Mouse (Mus musculus): ENCODE results near the gene Klhl21.

The Klhl21 gene

DNA sequence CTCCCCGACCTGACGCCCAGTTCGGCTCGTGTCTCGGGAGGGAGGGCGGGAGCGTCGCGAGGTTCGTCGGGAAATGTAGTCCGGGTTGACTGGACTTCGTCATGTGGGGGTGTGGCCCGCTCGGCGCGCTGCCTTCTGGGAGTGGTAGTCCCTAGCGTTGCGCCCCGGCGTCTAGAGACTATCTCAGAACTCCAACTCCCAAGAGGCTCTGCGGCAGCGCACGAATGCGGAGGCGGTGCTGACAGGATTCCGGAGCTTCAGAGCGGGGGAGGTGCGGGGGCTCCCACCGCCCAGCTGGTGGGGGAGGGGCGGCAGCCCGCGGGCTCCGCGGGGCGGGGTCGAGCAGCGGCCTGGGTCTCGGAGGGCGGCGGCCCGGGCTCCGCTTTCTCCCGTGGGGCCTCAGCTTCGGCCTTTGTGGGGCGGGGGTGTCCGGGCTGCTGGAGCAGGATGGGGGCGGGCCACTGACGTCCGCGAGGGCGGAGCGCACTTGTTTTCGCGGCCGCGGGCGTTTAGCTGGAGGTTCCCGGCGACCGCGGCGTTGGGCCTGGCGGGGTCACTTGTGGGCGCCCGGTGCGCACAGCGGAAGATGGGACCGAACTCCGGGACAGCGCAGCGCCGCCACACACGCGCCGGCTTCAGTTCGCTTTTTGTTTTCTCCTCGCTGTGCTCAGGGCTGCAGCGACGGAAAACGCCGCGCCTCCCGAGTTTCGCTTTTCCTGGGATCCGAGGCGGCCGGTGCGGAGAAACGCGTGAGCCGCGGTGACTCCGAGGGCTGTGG, 12.2 kb upstream of the Klhl21 start, which contains the start of gene Phf13:
Phf13 (minus strand) TSS at position 86 of the 778 bp plus-strand sequence.
- DNase-seq: peak; percentile 99

DNA sequence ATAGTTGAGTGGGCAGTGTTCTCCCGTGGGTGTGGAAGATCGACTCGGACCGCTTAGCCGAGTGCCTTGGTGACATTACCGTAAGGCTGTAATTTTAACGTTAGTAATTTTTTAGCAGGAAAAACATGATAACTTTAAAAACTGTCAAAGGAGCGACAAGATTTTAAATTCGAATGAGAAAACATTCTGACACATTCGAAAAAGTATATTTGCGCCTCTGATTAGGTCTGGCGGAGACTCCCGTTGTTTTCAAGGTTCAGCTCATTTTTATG, 11.7 kb upstream of the Klhl21 start:
- DNase-seq: no peak

DNA sequence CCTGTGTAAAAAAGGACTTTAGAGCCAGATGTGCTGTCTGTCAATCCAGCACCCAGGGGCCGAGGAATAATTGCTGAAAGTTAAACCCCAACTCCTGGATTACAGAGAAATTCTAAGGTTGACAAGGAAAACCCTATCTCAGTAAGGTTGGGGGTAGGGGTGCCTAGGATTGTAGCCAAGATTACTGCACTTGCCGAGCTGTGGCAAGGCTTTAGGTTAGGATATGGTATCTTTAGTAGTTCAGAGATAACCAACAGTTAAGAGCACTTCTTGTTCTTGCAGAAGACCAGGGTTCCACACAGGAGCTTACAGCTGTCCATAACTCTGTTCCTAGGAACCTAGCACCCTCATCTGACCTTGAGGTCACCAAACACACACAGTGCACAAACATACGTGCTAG, 10.9 kb upstream of the Klhl21 start:
- DNase-seq: no peak

DNA sequence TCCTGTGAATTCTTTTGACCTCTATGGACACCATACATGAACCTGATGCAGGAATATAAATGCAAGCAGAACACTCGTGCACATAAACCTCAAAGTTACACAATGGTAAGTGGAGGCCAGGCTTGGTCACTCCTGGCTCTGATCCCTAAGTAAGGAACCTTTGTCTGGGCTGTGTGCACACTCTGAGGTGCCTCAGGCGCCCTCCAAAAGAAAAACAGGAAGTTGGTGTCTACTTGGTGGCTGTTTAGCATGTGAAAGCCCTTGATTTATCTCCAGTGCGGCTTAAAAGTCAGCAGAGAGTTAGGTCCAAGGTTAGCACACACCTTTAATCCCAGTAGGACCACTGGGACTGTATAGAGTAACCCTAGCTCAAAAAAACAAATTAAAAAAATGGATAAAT, 9.1 kb upstream of the Klhl21 start:
- DNase-seq: no peak

DNA sequence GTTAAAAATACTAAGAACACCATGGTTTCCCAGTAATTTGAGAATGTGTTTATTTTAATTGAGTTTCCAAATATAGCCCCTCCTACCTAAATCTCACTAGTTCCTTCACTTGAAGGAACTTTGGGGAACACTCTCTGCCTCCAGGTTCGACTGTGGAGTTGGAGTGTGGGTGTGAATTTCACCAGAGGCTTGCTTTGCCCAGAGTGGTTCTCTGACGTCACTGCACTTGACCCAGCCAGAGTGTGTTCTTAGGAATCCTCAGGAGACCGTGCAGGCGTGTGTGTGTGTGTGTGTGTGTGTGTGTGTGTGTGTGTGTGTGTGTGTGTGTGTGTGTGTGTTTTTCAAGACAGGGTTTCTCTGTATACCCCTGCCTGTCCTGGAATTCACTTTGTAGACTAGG, 7.7 kb upstream of the Klhl21 start:
- peak; percentile 65 for DNase-seq

DNA sequence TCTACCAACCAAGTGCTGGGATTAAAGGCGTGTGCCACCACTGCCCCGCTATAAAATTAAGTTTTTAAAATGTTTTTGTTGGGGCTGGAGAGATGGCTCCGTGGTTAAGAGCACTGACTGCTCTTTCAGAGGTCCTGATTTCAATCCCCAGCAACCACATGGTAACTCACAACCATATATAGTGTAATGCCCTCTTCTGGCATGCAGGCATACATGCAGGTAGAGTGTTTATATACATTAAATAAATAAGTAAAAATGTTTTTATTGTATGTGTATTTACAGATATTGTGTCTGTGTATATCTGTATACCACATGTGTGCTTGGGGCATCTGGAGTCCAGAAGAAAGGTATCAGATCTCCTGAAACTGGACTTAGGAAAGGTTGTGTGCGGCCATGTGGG, 7.3 kb upstream of the Klhl21 start:
- DNase-seq: no peak

DNA sequence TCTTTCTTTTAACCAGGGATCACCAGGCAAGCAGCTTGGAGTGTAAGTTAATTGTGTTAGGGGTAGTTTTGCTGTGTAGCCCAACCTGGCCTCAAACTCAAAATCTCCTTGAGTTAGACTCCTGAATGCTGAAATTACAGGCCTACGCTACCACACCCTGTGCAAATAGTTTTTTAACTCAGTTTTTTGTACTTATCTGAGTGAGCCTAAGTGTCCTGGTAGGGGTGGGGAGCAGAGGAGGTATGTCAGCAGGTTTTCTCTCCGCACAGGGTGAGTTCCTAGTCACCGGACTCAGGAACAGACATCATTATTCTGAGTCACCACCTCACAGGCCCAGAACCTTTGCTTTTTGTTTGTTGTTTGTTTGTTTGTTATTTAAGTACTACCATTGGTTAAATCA, 6.5 kb upstream of the Klhl21 start:
- no peak for DNase-seq

DNA sequence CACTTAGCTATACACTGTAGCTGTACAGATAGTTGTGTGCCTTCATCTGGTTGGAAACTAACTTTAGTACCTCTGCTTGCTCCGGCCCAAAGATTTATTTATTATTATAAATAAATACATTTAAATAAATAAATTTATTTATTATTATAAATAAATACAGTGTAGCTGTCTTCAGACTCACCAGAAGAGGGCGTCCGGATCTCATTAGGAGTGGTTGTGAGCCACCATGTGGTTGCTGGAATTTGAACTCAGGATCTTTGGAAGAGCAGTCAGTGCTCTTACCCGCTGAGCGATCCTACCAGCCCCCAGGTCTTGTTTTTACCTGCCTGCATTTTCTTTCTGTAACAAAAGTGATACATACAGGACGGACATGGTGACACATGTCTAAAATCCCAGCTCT, 2.5 kb upstream of the Klhl21 start:
- no peak for DNase-seq

DNA sequence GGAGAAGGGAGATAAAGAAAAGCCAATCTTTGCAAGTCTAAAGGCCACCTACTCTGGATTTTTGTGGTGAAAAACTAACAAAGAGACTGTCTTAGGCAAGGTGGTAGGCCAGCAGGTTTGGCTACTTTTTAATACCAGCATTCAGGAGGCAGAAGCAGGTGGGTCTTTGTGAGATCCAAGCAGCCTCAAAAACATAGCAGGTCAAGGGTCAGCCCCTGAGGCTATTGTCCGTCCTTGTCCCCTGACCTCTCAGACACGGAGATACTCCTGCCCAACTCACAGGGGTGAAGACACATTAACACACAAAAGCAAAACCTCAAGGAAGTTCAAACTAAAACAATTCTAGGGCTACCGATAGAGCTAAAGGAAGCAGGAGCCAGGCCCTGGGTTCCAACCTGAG, 1.8 kb upstream of the Klhl21 start:
- no peak for DNase-seq

DNA sequence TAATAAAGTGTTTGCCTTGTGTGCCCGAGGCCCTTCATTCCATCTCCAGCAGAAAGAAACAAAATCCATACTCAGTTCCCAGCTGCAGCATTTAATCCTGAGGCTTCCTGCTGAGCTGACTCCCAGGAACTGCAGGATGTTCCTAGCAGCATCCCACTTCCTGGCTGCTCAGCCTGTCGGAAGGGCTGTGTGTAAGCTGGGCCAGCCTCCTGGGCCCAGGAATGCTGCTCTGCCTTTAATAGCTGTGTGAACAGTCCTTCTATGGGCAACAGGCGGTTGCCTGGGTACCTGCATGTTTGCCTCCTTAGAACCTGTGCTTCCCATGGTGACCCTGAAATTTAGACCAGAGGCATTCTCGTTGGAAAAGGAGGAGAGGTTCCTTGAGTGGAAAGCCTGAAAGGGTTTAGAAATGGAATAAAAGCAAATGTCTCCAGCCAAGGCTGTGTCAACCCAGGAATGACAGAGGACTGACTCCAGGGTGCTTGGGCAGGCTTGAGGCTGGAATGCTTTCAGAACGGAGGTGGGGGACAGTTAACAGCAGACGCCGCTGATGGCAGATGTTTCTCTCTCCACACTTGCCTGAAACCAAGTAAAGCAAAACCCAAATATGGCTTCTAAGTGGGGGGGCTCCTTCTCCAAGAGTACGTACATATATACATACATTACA, 989 bp upstream of the Klhl21 start:
- DNase-seq: peak; percentile 55

DNA sequence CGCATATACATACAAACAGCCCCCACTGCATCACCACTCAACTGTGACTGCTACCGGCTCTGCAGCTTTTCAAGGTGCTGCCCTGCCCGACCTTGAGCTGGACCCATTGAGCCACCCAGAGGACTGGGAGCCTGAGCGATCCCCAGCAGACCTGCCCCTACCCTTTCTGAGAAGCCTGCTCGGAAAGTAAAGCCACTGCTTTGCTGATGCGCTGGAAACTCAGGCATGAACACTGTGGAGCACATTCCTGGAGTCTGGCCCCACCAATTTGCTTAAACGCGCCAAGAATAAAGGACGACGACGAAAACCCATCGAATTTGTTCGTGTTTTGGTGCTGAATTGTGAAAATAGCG, 479 bp upstream of the Klhl21 start:
- no peak for DNase-seq

DNA sequence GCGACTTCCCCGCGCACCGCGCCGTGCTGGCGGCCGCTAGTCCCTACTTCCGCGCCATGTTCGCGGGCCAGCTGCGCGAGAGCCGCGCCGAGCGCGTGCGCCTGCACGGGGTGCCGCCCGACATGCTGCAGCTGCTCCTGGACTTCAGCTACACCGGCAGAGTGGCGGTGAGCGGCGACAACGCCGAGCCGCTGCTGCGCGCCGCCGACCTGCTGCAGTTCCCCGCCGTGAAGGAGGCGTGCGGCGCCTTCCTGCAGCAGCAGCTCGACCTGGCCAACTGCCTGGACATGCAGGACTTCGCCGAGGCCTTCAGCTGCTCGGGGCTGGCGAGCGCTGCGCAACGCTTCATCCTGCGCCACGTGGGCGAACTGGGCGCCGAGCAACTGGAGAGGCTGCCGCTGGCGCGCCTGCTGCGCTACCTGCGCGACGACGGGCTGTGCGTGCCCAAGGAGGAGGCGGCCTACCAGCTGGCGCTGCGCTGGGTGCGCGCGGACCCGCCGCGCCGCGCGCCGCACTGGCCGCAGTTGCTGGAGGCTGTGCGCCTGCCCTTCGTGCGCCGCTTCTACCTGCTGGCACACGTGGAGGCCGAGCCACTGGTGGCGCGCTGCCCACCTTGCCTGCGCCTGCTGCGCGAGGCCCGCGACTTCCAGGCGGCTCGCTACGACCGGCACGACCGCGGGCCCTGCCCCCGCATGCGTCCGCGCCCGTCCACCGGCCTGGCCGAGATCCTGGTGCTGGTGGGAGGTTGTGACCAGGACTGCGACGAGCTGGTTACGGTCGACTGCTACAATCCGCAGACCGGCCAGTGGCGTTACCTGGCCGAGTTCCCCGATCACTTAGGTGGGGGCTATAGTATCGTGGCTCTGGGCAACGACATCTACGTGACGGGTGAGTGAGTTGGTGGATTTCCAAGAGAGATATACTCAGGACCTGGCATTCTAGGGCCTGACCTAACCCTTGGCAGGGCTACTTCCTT, 761 bp downstream of the Klhl21 start:
- DNase-seq: peak; percentile 89

DNA sequence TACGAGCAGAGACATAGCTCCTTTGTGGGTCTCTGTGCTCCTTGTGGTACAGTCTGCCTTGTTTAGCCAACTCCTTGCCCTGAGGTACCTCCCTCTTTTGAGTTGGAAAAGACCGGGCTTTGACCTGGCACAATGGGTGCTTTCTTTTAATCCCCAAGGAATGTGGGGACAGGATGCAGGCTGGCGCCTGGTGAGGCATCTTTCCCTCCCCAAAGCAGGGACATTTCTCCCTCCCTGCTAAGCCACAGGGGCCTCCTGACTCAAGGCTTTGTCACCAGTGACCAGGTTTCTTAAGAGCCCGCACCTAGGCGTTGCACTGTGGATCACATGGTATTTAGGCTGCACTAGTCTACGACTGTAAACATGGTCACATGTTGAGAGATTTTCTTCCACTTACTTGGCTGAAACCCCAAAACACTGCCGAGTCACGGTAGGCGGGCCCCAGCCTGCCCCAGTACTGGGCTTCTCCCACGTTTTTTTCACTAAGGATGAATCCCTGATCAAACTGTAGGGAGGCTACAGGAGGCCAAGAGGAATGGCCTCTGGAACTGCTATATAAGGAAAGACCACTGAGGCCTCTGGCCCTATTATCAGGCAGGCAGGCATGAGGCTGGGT, 1.6 kb downstream of the Klhl21 start:
- DNase-seq: no peak

DNA sequence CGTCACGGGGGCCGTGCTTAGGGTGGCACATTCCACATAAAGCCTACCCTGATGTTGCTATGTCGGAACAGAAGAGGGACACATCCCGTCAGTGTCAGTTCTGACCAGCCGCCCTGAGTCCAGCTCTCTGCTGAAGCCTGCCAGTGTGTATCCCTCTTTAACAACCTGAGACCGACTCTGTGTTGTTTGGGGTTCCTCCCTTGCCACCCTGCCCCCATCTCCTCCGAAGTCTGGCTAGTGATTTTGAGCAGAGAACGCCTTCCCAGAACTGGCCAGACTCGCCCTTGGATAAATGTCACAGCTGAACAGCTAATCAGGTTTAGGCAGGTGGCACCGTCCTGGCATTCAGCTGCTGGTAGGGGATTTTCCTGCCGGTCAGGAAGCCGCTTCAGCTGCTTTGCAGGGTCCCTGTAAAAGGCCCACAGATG, 2.1 kb downstream of the Klhl21 start:
- no peak for DNase-seq

DNA sequence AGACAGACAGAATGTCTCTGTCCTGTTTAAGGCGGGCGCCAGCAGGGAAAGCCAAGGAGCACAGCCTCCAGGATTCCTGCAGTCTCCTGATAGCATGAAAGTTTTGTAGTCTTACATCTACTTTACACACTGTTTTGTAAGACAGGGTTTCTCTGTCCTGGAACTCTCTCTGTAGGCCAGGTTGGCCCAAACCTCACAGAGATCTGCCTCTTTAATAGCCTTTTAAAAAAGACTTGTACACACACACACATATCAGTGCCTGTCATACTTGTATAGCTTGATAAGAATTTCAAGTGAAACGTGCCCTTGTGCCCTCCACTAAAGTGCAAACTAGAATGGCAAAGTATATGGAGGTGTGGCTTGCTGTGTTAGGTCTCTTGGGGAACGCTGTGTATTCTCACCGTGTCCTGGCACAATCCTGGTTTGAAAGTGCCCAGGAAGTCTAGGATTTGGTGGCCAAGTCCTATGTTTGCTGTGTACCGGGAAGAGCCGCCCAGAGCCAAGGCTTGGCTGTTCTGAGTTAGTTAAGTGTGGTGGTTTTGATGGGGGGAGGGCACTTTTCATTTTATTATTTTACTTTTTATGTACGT, 2.7 kb downstream of the Klhl21 start:
- no peak for DNase-seq

DNA sequence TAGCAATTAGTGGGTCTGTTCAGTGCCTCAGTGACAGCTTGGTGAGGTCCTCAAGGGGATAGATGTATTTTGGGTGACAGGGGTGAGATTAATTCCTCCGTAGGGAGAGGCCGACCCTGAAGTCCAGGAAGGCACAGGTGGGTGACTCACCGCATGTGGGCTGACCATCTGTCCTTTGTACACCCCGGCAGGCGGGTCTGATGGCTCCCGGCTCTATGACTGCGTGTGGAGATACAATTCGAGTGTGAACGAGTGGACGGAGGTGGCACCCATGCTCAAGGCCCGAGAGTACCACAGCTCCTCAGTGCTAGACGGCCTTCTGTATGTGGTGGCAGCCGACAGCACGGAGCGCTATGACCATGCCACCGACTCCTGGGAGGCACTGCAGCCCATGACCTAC, 3.5 kb downstream of the Klhl21 start:
- no peak for DNase-seq

DNA sequence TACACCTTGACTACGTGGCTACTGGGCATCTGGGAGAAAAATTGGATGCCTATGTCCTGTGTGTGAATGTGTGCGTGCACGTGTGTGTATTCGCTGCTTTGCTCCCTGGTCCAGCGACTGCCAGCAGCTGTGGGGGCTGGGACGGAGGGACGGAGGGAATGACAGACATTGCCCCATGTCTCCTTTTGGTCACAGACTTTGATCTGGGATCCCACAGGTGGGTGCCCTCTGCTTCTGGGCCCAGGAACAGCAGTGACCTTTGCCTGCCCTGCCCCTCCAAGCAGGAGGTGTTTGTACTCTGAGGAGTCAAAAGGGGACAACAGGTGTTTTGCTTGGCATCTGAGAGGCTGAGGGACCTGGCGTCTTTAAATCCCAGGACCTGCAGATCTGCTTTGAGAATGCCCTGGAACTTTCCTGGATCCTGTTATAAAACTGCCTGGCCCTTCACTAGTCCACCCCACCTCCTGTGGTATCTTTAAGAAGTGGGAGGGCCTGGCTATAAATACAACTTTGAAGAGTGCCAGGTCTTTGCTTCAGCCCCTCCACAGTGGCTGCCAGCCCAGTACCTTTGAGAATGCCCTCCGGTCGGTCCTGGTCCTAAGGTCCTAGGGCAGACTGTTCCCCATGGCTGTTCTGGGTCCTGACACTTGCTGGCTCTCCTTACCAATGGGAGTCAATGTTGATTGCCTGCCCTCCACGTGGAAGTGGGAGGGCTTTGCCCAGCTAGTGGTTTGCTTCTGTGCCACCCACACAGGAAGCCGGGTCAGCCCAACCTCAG, 4.6 kb downstream of the Klhl21 start:
- DNase-seq: no peak

DNA sequence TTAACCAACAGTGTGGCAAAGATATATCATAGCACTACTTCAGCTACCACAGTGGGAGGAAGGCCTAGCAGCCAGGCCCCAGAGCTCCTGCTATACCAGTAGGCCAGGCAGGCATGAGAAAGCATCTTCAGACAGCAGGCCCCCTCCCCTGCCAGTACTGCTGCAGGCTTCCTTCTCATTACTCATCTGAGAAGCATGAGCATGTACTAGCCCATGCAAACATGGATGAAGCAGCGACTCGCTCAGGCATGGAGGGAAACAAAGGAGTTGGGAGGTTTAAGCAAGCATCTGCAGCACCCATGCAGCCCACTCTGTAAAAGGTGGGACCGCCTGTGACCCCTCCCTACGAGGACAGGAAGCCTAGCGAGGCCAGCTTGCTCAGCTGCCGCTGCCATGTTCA, 10.5 kb downstream of the Klhl21 start:
- no peak for DNase-seq

DNA sequence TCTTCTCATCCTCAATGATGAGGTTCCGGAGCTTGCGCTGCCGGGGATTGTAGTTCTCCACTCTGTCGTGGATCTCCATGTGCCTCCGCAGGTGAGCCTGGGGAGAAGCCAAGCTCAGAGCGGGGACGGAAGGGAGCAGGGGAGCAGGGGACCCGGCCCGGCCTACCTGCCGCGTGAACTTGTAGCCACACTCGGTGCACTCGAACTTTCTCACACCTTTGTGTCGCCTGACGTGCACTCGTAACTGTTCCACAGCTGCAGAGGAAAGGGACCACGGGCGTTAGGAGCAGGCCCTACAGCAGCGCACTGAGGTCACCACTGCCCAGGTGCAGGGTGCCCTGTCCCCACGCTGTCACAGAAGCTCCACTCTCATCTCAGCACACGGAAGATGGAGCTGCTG, 11.4 kb downstream of the Klhl21 start:
- DNase-seq: no peak

DNA sequence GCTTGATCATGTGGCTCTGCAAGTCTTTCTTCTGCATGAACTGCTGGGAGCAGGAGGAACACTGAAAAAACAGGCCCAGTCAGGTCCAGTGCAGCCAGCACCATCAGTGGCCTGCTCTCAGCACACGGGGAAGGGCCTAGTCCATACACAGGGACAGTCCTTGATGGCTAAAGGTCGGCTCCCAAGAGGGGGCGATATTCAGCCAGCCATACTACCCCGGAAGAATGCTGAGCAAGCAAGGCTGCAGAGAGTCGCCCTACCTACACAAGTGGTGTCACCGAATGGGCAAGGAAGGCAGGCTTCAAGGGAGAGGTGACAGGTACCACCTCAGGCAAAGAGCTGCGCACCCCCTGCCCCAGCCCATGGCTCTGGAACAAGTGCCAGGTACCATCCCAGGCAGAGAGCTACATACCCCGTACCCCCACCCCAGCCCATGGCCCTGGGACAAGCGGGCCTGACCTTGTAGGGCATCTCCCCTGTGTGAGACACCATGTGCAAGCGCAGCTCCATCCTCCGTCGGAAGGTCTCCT, 13.0 kb downstream of the Klhl21 start:
- DNase-seq: no peak

DNA sequence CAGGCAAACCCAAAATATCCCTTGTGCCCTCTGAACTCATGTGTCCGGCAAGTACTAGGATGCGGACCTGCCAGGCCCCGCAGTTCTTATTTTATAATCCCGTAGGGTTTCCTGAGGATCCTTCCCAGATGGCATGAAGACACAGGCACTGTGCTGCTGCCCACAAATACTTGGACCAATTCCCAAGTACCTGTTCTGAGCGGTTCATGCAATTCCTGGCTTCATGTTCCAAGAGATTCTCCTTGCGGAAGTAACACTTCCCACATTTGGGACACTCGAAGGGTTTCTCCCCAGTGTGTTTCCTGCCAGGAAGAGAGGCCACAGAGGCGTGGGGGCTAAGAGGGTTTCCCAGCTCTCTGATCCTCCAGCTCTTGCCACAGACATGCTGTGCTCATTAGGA, 13.9 kb downstream of the Klhl21 start:
- peak; percentile 37 for DNase-seq

DNA sequence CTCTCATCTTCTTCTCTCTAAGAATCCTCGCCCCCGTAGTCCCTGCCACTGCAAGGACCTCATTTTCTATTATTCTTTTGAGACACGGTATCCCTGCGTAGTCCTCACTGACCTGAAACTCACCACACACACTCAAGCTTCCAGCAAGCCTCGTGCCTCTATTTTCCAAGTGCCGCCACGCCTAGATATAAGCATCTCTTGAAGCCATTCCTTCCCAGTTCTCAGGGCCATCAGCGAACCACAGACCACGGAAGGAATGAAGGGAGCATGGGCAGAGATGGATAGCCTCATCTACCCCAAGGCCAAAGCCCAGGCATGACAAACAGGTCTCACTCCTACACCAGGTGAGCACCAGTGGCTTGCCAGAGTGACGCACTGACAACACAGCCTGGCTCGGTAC, 15.9 kb downstream of the Klhl21 start:
- no peak for DNase-seq
